Mouse (Mus musculus): ENCODE data around the gene Tmem125.

DNA sequence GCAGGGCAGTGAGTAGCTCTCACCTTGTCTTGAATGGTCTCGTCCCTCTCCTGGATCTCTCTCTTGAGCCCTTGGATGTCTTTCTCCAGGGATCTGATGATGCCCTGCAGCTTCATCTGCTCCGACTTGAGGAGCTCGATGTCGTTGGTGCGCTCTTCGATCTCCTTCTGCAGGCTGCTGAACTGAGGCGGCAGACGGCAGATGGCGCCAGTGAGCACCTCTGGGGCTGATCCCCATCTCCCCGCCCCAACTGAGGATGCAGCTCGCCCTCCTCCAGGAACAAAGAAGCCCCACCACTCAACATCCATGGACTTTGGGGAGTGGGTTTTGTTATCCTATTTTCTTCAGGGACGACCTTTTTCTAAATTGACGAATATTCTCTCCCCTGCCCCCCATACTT, 35.5 kb upstream of the Tmem125 start:
- 0 out of 2 replicates have a peak, but pooled peaks have one; percentile 22 for TF ChIP-seq CTCF (IDR thresholded peaks at IDR 0.05; ENCODE audit: insufficient read depth, low read depth, low read length)
- TF ChIP-seq POLR2A (IDR thresholded peaks at IDR 0.05; ENCODE audit: insufficient read depth, low read depth, low read length): no peak
